Mouse (Mus musculus): ENCODE results near the gene B4galnt4. TPM values are rescaled to one million over a fixed set of nuclear protein-coding genes. Genes with fewer than 3 reads are reported as not detected.
"Not testable (repeated sequence)": the region's sequence is repeated elsewhere in the genome, so short reads cannot be mapped to it uniquely, and the experiment has no call there.

Gene B4galnt4
- polyA plus RNA-seq, 1 experiment from 2014 or later = 22.3 TPM

DNA sequence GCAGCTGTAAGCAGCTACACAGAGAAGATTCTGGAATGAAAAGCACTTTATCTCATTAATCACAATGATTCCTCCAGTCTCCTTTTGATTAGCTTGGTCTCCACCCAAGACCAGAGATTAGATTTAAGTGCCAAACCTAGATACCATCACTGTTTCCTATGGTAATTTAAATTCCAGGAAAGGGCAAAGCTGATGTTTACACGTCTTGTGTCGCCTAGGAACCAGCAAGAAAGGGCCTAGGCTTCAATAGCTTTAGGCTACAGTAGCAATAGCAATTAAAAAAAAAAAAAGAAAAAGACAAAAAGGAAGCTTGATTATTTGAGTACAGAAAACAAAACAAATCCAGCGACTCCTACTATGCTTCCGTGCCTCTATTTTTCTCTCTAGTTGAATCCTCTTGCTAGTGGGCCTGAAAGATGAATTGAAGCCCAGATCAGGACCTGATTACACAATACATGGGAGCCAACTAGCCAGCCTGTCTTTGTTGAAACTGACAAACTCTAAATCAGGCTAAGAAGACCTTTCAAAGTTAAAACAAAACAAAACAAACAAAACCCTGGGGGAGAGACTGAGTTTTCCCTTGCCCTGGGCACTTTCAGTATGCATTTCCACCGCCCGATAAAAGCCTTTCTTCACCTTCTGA lies 34.7 kb upstream of the B4galnt4 start:
- Histone ChIP-seq H3K4me1 (replicated peaks; ENCODE audit: control insufficient read depth, insufficient read depth, low read length) (peaks cover 9% of the 10 kb centered on the region; the same call in 1 of the 2 replicates), H3K27ac (ENCODE audit: low read depth, low read length) (peak overlapping the region; percentile 37; the same call in 1 of the 2 replicates), H3K27me3 (ENCODE audit: control insufficient read depth, insufficient read depth, low read length) (no peaks in the 10 kb centered on the region), H3K9me3 (ENCODE audit: control insufficient read depth, low read length) (no peaks in the 10 kb centered on the region), H3K4me2 (ENCODE audit: low read depth, low read length, severe bottlenecking) (no peak overlapping the region), H3K9ac (ENCODE audit: low read length) (peak overlapping the region; percentile 27; the same call in 1 of the 2 replicates), H3K4me3 (ENCODE audit: low read depth, low read length) (no peak overlapping the region), H3K36me3 (ENCODE audit: control insufficient read depth, insufficient read depth, low read length) (no peaks in the 10 kb centered on the region)
- 14% methylated on average over 6 of the region's 6 CpGs for WGBS
- DNase-seq (ENCODE audit: low spot score) (no peak), ATAC-seq (replicated peaks; ENCODE audit: low FRiP score) (no peak)

GRCm38 (mm10) chr7:141026740-141027098 lies 34.2 kb upstream of the B4galnt4 start:
- Histone ChIP-seq H3K36me3 (ENCODE audit: control insufficient read depth, insufficient read depth, low read length) (no peaks in the 10 kb centered on the region), H3K9me3 (ENCODE audit: control insufficient read depth, low read length) (no peaks in the 10 kb centered on the region), H3K4me2 (ENCODE audit: low read depth, low read length, severe bottlenecking) (no peak overlapping the region), H3K27ac (ENCODE audit: low read depth, low read length) (peak overlapping the region; percentile 37; the same call in 1 of the 2 replicates), H3K9ac (ENCODE audit: low read length) (peak overlapping the region; percentile 27; the same call in 1 of the 2 replicates), H3K27me3 (ENCODE audit: control insufficient read depth, insufficient read depth, low read length) (no peaks in the 10 kb centered on the region), H3K4me1 (replicated peaks; ENCODE audit: control insufficient read depth, insufficient read depth, low read length) (peaks cover 9% of the 10 kb centered on the region; the same call in 1 of the 2 replicates), H3K4me3 (ENCODE audit: low read depth, low read length) (no peak overlapping the region)
- no peak; the same call in 1 of the 2 replicates for ATAC-seq (replicated peaks; ENCODE audit: low FRiP score)
- DNase-seq (ENCODE audit: low spot score) = no peak
- WGBS = 53% methylated on average over 5 of the region's 5 CpGs

DNA sequence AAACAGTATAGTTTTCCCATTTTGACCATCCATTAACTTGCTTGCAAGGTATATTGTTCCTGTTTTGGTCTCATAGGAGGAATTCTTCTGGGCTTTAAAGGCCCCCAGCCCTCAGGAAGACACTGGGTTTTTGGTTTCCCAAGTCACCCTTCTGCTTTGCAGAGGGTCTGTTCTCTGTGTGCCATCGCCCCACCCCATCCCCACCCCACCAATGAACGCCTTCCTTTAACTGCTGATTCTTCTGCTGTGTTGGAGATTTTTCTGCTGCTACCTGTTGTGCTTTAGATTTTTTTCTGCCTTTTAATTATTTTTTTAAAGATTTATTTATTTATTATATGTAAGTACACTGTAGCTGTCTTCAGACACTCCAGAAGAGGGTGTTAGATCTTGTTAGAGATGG lies 32.1 kb upstream of the B4galnt4 start, which contains the start of gene Gm17387:
TSS of gene Gm17387 (plus strand) at position 301 of the 400 bp plus-strand sequence.
- H3K27ac ChIP-seq (ENCODE audit: low read depth, low read length) = no peak within 1 kb of the TSS
- no peaks in the 10 kb centered on the region for H3K27me3 ChIP-seq (ENCODE audit: control insufficient read depth, insufficient read depth, low read length)
- no peak within 1 kb of the TSS for H3K4me3 ChIP-seq (ENCODE audit: low read depth, low read length)
- H3K36me3 ChIP-seq (ENCODE audit: control insufficient read depth, insufficient read depth, low read length) = no peaks in the 10 kb centered on the region
- no peaks in the 10 kb centered on the region for H3K9me3 ChIP-seq (ENCODE audit: control insufficient read depth, low read length)
- peaks cover 9% of the 10 kb centered on the region; the same call in 1 of the 2 replicates for H3K4me1 ChIP-seq (replicated peaks; ENCODE audit: control insufficient read depth, insufficient read depth, low read length)
- no peak within 1 kb of the TSS for H3K4me2 ChIP-seq (ENCODE audit: low read depth, low read length, severe bottlenecking)
- 84% methylated on average over 2 of the region's 2 CpGs for WGBS
- DNase-seq (ENCODE audit: low spot score) (no peak), ATAC-seq (replicated peaks; ENCODE audit: low FRiP score) (no peak)
- no peak within 1 kb of the TSS for H3K9ac ChIP-seq (ENCODE audit: low read length)

DNA sequence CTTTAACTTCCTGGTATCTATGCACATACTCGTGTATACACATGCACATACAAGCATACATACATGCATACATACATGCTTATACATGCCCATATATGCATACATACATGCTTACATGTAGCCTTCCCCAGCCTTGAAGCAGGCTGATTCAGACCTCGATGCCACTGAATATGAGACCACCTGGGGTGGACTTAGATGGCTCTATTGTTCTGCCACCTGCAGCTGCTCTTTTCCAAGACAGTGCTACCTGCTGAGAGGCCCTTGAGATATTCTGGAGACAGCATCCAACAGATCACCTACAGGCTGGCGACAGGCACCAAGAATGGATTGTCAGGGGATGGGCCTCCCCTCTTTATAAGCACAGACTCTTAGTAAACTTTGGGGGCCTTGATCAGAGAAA lies 30.5 kb upstream of the B4galnt4 start:
- peaks cover 8% of the 10 kb centered on the region; the same call in 1 of the 2 replicates for H3K4me1 ChIP-seq (replicated peaks; ENCODE audit: control insufficient read depth, insufficient read depth, low read length)
- no peaks in the 10 kb centered on the region for H3K36me3 ChIP-seq (ENCODE audit: control insufficient read depth, insufficient read depth, low read length)
- H3K27ac ChIP-seq (ENCODE audit: low read depth, low read length) = no peak overlapping the region
- H3K9ac ChIP-seq (ENCODE audit: low read length) = no peak overlapping the region
- no peaks in the 10 kb centered on the region for H3K9me3 ChIP-seq (ENCODE audit: control insufficient read depth, low read length)
- 41% methylated on average over 3 of the region's 3 CpGs for WGBS
- no peak overlapping the region for H3K4me2 ChIP-seq (ENCODE audit: low read depth, low read length, severe bottlenecking)
- DNase-seq (ENCODE audit: low spot score) (no peak), ATAC-seq (replicated peaks; ENCODE audit: low FRiP score) (no peak)
- no peak overlapping the region for H3K4me3 ChIP-seq (ENCODE audit: low read depth, low read length)
- H3K27me3 ChIP-seq (ENCODE audit: control insufficient read depth, insufficient read depth, low read length) = no peaks in the 10 kb centered on the region

DNA sequence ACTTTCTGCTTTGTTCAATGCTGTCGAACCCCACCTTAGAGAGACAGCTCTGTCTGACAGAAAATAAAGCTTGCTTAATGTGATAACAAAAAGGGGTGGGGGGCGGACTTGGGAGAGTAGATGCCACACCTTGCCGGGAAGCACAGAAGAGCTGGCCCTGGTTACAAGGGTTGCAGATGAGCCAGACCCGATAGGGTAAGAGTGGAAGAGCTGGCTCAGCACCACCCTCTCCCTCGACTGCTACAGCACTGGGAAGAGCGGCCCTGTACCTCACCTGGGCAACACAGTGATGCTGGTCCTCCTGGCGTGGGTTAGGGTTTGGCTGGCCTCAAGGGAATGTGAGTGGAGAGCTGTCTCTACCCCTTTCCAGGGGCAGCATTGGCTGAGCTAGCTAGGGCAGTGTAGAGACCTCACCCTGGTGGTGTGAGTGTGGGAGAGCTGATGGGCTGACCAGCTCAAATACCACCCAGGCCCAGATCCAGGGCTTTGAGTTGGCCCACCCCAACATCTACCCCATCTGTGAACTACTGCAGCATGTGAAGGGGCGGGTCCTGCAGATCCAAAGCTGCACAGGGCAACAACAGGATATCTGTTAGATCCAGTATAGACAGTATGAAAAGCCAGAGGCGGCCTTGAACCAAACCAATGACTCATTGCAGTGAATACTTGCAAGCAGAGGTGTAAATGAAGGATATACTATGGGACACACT lies 28.3 kb upstream of the B4galnt4 start:
- Histone ChIP-seq H3K36me3 (ENCODE audit: control insufficient read depth, insufficient read depth, low read length) (no peaks in the 10 kb centered on the region), H3K27me3 (ENCODE audit: control insufficient read depth, insufficient read depth, low read length) (no peaks in the 10 kb centered on the region), H3K4me3 (ENCODE audit: low read depth, low read length) (no peak overlapping the region), H3K9me3 (ENCODE audit: control insufficient read depth, low read length) (no peaks in the 10 kb centered on the region), H3K4me1 (replicated peaks; ENCODE audit: control insufficient read depth, insufficient read depth, low read length) (no peaks in the 10 kb centered on the region), H3K27ac (ENCODE audit: low read depth, low read length) (no peak overlapping the region), H3K9ac (ENCODE audit: low read length) (no peak overlapping the region), H3K4me2 (ENCODE audit: low read depth, low read length, severe bottlenecking) (no peak overlapping the region)
- DNase-seq (ENCODE audit: low spot score) (no peak), ATAC-seq (replicated peaks; ENCODE audit: low FRiP score) (no peak)
- 84% methylated on average over 9 of the region's 9 CpGs for WGBS

GRCm38 (mm10) chr7:141036624-141037023 lies 24.3 kb upstream of the B4galnt4 start:
- H3K9me3 ChIP-seq (ENCODE audit: control insufficient read depth, low read length); H3K27ac ChIP-seq (ENCODE audit: low read depth, low read length); H3K9ac ChIP-seq (ENCODE audit: low read length); H3K4me2 ChIP-seq (ENCODE audit: low read depth, low read length, severe bottlenecking); ATAC-seq (replicated peaks; ENCODE audit: low FRiP score); H3K27me3 ChIP-seq (ENCODE audit: control insufficient read depth, insufficient read depth, low read length); H3K36me3 ChIP-seq (ENCODE audit: control insufficient read depth, insufficient read depth, low read length); H3K4me1 ChIP-seq (replicated peaks; ENCODE audit: control insufficient read depth, insufficient read depth, low read length); H3K4me3 ChIP-seq (ENCODE audit: low read depth, low read length); DNase-seq (ENCODE audit: low spot score): not testable (repeated sequence)
- WGBS = 83% methylated on average over 1 of the region's 2 CpGs

GRCm38 (mm10) chr7:141038090-141039032 lies 22.5 kb upstream of the B4galnt4 start:
- no peaks in the 10 kb centered on the region for H3K4me1 ChIP-seq (replicated peaks; ENCODE audit: control insufficient read depth, insufficient read depth, low read length)
- no peak overlapping the region for H3K27ac ChIP-seq (ENCODE audit: low read depth, low read length)
- H3K4me2 ChIP-seq (ENCODE audit: low read depth, low read length, severe bottlenecking) = no peak overlapping the region
- H3K9ac ChIP-seq (ENCODE audit: low read length) = no peak overlapping the region
- 80% methylated on average over 20 of the region's 21 CpGs for WGBS
- no peaks in the 10 kb centered on the region for H3K36me3 ChIP-seq (ENCODE audit: control insufficient read depth, insufficient read depth, low read length)
- H3K9me3 ChIP-seq (ENCODE audit: control insufficient read depth, low read length) = no peaks in the 10 kb centered on the region
- H3K27me3 ChIP-seq (ENCODE audit: control insufficient read depth, insufficient read depth, low read length) = no peaks in the 10 kb centered on the region
- DNase-seq (ENCODE audit: low spot score) = no peak
- H3K4me3 ChIP-seq (ENCODE audit: low read depth, low read length) = no peak overlapping the region
- no peak for ATAC-seq (replicated peaks; ENCODE audit: low FRiP score)

DNA sequence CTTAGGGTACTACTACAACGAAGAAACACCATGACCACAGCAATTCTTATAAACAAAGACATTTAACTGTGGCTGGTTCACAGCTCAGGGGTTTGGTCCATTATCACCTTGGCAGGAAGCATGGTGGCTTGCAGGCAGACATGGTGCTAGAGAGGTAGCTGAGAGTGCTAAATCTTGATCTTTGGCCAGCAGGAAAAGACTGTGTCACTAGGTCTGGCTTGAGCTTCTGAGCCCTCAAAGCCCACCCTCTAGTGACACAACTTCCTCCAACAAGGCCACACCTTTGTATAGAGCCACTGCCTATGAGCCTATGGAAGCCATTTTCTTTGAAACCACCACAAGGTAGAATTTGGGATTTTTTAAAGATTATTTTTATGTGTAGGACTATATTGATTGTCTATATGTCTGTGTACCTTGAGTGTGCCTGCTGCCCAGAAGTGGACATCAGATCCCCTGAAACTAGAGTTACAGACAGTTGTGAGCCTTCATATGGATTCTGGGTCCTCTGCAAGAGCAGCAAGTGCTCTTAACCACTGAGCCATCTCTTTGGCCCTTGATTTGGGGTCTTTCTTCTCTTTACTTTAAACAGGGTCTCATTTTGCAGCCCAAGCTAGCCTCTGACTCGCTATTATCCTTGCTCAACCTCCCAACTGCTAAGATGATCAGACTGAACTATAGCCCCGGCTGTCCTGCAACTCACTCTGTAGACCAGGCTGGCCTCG lies 21.4 kb upstream of the B4galnt4 start:
- Histone ChIP-seq H3K27ac (ENCODE audit: low read depth, low read length) (no peak overlapping the region), H3K4me1 (replicated peaks; ENCODE audit: control insufficient read depth, insufficient read depth, low read length) (no peaks in the 10 kb centered on the region), H3K4me2 (ENCODE audit: low read depth, low read length, severe bottlenecking) (no peak overlapping the region), H3K9me3 (ENCODE audit: control insufficient read depth, low read length) (no peaks in the 10 kb centered on the region), H3K27me3 (ENCODE audit: control insufficient read depth, insufficient read depth, low read length) (no peaks in the 10 kb centered on the region), H3K9ac (ENCODE audit: low read length) (no peak overlapping the region), H3K4me3 (ENCODE audit: low read depth, low read length) (no peak overlapping the region), H3K36me3 (ENCODE audit: control insufficient read depth, insufficient read depth, low read length) (no peaks in the 10 kb centered on the region)
- ATAC-seq (replicated peaks; ENCODE audit: low FRiP score) (no peak), DNase-seq (ENCODE audit: low spot score) (no peak)
- WGBS = 91% methylated on average over 4 of the region's 4 CpGs

All from forebrain, embryonic 11.5 days (tissue).